Mouse (Mus musculus): Measurements from ENCODE around the gene March4.

March4 gene

GRCm38 (mm10) chr1:72439146-72439545, 97.6 kb downstream of the March4 start:
- no peak for DNase-seq

- no peak for DNase-seq
Observed at GRCm38 (mm10) chr1:72436967-72437366, 99.8 kb downstream of the March4 start.

- DNase-seq = no peak
Observed at GRCm38 (mm10) chr1:72434510-72434909, 102.2 kb downstream of the March4 start.

- no peak for DNase-seq
Observed at GRCm38 (mm10) chr1:72432579-72432978, 104.2 kb downstream of the March4 start.

- no peak for DNase-seq
Observed at GRCm38 (mm10) chr1:72429107-72429807, 107.5 kb downstream of the March4 start.

- no peak for DNase-seq
Observed at GRCm38 (mm10) chr1:72428526-72428925, 108.2 kb downstream of the March4 start.

- no peak for DNase-seq
Observed at GRCm38 (mm10) chr1:72426456-72426855, 110.3 kb downstream of the March4 start.

GRCm38 (mm10) chr1:72422121-72422520, 114.6 kb downstream of the March4 start:
- no peak for DNase-seq

GRCm38 (mm10) chr1:72420220-72420619, 116.5 kb downstream of the March4 start:
- no peak for DNase-seq

GRCm38 (mm10) chr1:72418744-72419655, 117.7 kb downstream of the March4 start:
- no peak for DNase-seq

- no peak for DNase-seq
Observed at GRCm38 (mm10) chr1:72414561-72415253, 122.0 kb downstream of the March4 start.

GRCm38 (mm10) chr1:72414133-72414532, 122.6 kb downstream of the March4 start:
- DNase-seq = no peak

GRCm38 (mm10) chr1:72413205-72413604, 123.5 kb downstream of the March4 start:
- DNase-seq = no peak

- no peak for DNase-seq
Observed at GRCm38 (mm10) chr1:72411108-72411507, 125.6 kb downstream of the March4 start.

- no peak for DNase-seq
Observed at GRCm38 (mm10) chr1:72409936-72410335, 126.8 kb downstream of the March4 start.

- DNase-seq = no peak
Observed at GRCm38 (mm10) chr1:72406505-72407079, 130.1 kb downstream of the March4 start.

- no peak for DNase-seq
Observed at GRCm38 (mm10) chr1:72401331-72402069, 135.2 kb downstream of the March4 start.

- no peak for DNase-seq
Observed at GRCm38 (mm10) chr1:72400616-72401015, 136.1 kb downstream of the March4 start.

GRCm38 (mm10) chr1:72399720-72400401, 136.9 kb downstream of the March4 start:
- DNase-seq = no peak

- DNase-seq = no peak
Observed at GRCm38 (mm10) chr1:72390420-72390819, 146.3 kb downstream of the March4 start.

GRCm38 (mm10) chr1:72383651-72384050, 153.1 kb downstream of the March4 start:
- no peak for DNase-seq

- DNase-seq = no peak
Observed at GRCm38 (mm10) chr1:72383056-72383455, 153.7 kb downstream of the March4 start.

Data from thymus, postnatal 4 days (tissue).